Mouse (Mus musculus) liver, embryonic 14.5 days (tissue): ENCODE measurements around the gene Fmnl1. TPM values are rescaled to one million over a fixed set of nuclear protein-coding genes. Genes with fewer than 3 reads are reported as not detected.

Experiments used
- ATAC-seq: fragments of 200-750 bp; cut with Nextera tagmentation; 2 replicates; pipeline ENCODE4 v1.8.0; 2017; ENCODE audit warnings: moderate number of reproducible peaks, mild to moderate bottlenecking, moderate library complexity; ENCODE audit not compliant: insufficient read depth
- DNase-seq, 3 experiments: peaks; one replicate each; pipeline ENCODE4 v3.0.0-alpha.2; 2012 to 2013; ENCODE audit warnings: low read depth in 3 of 3, low spot score in 3 of 3
- H3K27ac ChIP-seq: fragments of 300-500 bp; sonication (generic); 2 replicates; pipeline ENCODE4 v1.5.1; 2014; ENCODE audit warnings: moderate library complexity, mild to moderate bottlenecking, control low read depth, inconsistent platforms
- H3K27me3 ChIP-seq: fragments of 300-500 bp; sonication (generic); 2 replicates; pipeline ENCODE4 v1.6.1; 2014; ENCODE audit warnings: mild to moderate bottlenecking, low read length, moderate library complexity; ENCODE audit not compliant: control insufficient read depth, insufficient read depth
- H3K36me3 ChIP-seq: fragments of 300-500 bp; sonication (generic); replicated peaks from 2 replicates; pipeline ENCODE4 v1.6.1; 2014; ENCODE audit warnings: low read depth; ENCODE audit not compliant: control insufficient read depth, insufficient read depth
- H3K4me1 ChIP-seq, 2 experiments: fragments of 200-500 bp in 1 of 2; fragments of 300-500 bp in 1 of 2; sonication (generic) in 1 of 2; replicated peaks; 2 replicates each; pipeline ENCODE4 v1.6.1; 2012 to 2014; ENCODE audit warnings: antibody characterized with exemption in 1 of 2, inconsistent platforms in 1 of 2, low read length in 1 of 2; ENCODE audit not compliant: control insufficient read depth in 2 of 2, insufficient read depth in 2 of 2
- H3K4me2 ChIP-seq: fragments of 300-500 bp; sonication (generic); 2 replicates; pipeline ENCODE4 v1.6.1; 2014; ENCODE audit warnings: low read depth, mild to moderate bottlenecking, control low read depth, moderate library complexity
- H3K4me3 ChIP-seq, 2 experiments: fragments of 200-500 bp in 1 of 2; fragments of 300-500 bp in 1 of 2; sonication (generic) in 1 of 2; 2 replicates each; pipeline ENCODE4 v1.5.1; 2012 to 2014; ENCODE audit warnings: low read depth in 2 of 2, low read length in 2 of 2, mild to moderate bottlenecking in 2 of 2, control low read depth in 1 of 2, inconsistent platforms in 1 of 2, moderate library complexity in 1 of 2; ENCODE audit not compliant: insufficient read depth in 1 of 2
- H3K9ac ChIP-seq: fragments of 300-500 bp; sonication (generic); replicated peaks from 2 replicates; pipeline ENCODE4 v1.6.1; 2014; ENCODE audit warnings: mild to moderate bottlenecking, control low read depth, moderate library complexity
- H3K9me3 ChIP-seq: fragments of 300-500 bp; sonication (generic); 2 replicates; pipeline ENCODE4 v1.6.1; 2016; ENCODE audit warnings: low read length, mixed read lengths; ENCODE audit not compliant: control insufficient read depth
- CTCF ChIP-seq: IDR thresholded peaks from 2 replicates; pipeline ENCODE4 v1.5.1; 2016; ENCODE audit warnings: antibody characterized with exemption, low read depth, control low read depth
- EP300 ChIP-seq: IDR thresholded peaks from 2 replicates; pipeline ENCODE4 v1.6.1; 2016; ENCODE audit warnings: antibody characterized with exemption, low read depth
- WGBS: fragments of 180-500 bp; shearing (Covaris S2); extraction: QIAGEN DNeasy Blood & Tissue Kit; methylation state at CpG from one replicate; pipeline ENCODE4 v1.1.7; 2014; ENCODE audit not compliant: insufficient replicate concordance; 5-methylcytosine and 5-hydroxymethylcytosine counted together
- polyA plus RNA-seq, 2 experiments: library from polyadenylated mRNA; depleted of rRNA in 1 of 2; stranded (reverse) in 1 of 2; unstranded in 1 of 2; fragments of >200 nt; fragmentation: Nextera tagmentation in 1 of 2; extraction: Ambion mirVana in 1 of 2; gene quantifications; 2 replicates each; pipeline versions ENCODE4 v1.2.1 to v1.2.3; 2012 to 2014

The Fmnl1 gene
- polyA plus RNA-seq, 2 experiments, result 2.3 to 3.5 TPM

DNA sequence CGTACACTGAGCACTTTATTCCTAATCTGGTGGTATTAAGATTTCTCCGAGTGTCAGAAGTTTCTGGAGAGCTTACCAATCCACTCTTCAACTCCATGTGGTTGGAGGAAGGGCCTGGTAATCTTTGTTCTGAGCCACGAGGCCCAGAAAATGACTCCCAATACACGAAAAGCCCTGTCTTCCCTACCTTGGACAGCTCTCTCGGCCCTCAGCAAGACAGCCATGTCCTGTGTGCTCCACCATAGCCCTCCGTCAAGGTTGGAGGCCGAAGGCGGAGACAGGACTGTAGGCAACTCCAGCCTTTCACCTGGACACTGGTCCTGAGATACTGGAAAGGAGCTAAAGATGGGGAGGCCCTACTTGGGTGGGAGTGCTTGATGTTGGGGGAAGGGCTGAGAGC lies 39.4 kb downstream of the Fmnl1 start:
- Histone ChIP-seq H3K9me3 (no peaks in the 10 kb centered on the region), H3K4me2 (no peak overlapping the region), H3K4me1 (peaks cover 3 to 4% of the 10 kb centered on the region in 2 experiments; a peak in 2 of 4 replicates), H3K9ac (no peak overlapping the region), H3K27me3 (no peaks in the 10 kb centered on the region), H3K36me3 (no peaks in the 10 kb centered on the region), H3K4me3 (no peak overlapping the region), H3K27ac (no peak overlapping the region)
- ATAC-seq (no peak), DNase-seq (no peak)
- WGBS, result 52% methylated on average over 8 of the region's 8 CpGs
- TF ChIP-seq EP300, result no peak
- no peak for TF ChIP-seq CTCF

- H3K9ac ChIP-seq, result no peak overlapping the region
- peaks cover 4 to 5% of the 10 kb centered on the region in 2 experiments; a peak in 2 of 4 replicates for H3K4me1 ChIP-seq
- TF ChIP-seq CTCF, result peak; percentile 45
- no peak for TF ChIP-seq EP300
- no peak overlapping the region for H3K4me3 ChIP-seq
- H3K36me3 ChIP-seq, result no peaks in the 10 kb centered on the region
- no peak for ATAC-seq
- H3K27me3 ChIP-seq, result no peaks in the 10 kb centered on the region
- H3K27ac ChIP-seq, result no peak overlapping the region
- DNase-seq, result no peak
- no peak overlapping the region for H3K4me2 ChIP-seq
- no peaks in the 10 kb centered on the region for H3K9me3 ChIP-seq
- WGBS, result 57% methylated on average over 5 of the region's 5 CpGs
Observed at GRCm38 (mm10) chr11:103213712-103214111, 42.8 kb downstream of the Fmnl1 start.

- WGBS, result 26% methylated on average over 1 of the region's 1 CpGs
Observed at GRCm38 (mm10) chr11:103215355-103215754, 44.4 kb downstream of the Fmnl1 start.

GRCm38 (mm10) chr11:103217790-103218516 lies 47.0 kb downstream of the Fmnl1 start, which contains the start of gene Spata32:
Gene Spata32 (minus strand): TSS chr11:103218432.
- ATAC-seq (peak; percentile 76; the same call in 1 of the 2 replicates), DNase-seq (no peak)
- H3K4me1 ChIP-seq, result peaks cover 4 to 5% of the 10 kb centered on the region in 2 experiments; a peak in 2 of 4 replicates
- peak within 1 kb of the TSS; percentile 81 for H3K4me2 ChIP-seq
- H3K9me3 ChIP-seq, result no peaks in the 10 kb centered on the region
- H3K27me3 ChIP-seq, result no peaks in the 10 kb centered on the region
- WGBS, result under 1% methylated on average over 45 of the region's 45 CpGs
- peak within 1 kb of the TSS; percentile 56 to 64 for H3K4me3 ChIP-seq
- H3K9ac ChIP-seq, result peak within 1 kb of the TSS; percentile 43
- no peaks in the 10 kb centered on the region for H3K36me3 ChIP-seq
- TF ChIP-seq EP300 (no peak), CTCF (no peak)
- H3K27ac ChIP-seq, result no peak within 1 kb of the TSS

More at GRCm38 (mm10) chr11:103215355-103215754, 44.4 kb downstream of the Fmnl1 start:
- H3K9me3 ChIP-seq, result no peaks in the 10 kb centered on the region
- H3K36me3 ChIP-seq, result no peaks in the 10 kb centered on the region
- peak; percentile 59 for ATAC-seq
- H3K27me3 ChIP-seq, result no peaks in the 10 kb centered on the region
- no peak overlapping the region for H3K27ac ChIP-seq
- peak; percentile 51; the same call in 1 of the 2 replicates for TF ChIP-seq EP300
- TF ChIP-seq CTCF, result no peak
- no peak overlapping the region for H3K9ac ChIP-seq
- DNase-seq, result peak; percentile 19 to 30 (median 27)
- peaks cover 4 to 5% of the 10 kb centered on the region in 2 experiments; a peak in 2 of 4 replicates for H3K4me1 ChIP-seq
- no peak overlapping the region for H3K4me3 ChIP-seq
- H3K4me2 ChIP-seq, result no peak overlapping the region

DNA sequence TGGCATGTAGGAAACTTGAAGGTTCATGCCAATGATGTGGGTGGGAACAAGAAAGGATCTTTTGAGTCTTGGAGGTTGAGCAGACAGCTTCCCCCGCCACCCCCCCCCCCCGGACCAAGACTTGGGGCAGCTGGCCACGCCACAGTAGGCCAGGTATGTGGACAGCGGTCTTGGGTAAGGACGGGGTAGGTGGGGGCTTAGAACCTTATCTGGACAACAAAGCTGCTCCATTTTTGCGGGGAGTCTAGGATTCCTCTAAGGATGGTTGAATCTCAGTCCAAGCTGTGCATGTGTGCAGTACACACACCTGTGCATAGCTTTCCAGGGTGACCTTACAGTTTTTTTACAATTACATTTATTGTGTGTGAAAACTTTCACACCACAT lies 47.6 kb downstream of the Fmnl1 start:
- TF ChIP-seq CTCF (no peak), EP300 (no peak)
- 23% methylated on average over 6 of the region's 6 CpGs for WGBS

More for the DNA sequence above, 47.6 kb downstream of the Fmnl1 start:
- peaks cover 4 to 5% of the 10 kb centered on the region in 2 experiments; a peak in 2 of 4 replicates for H3K4me1 ChIP-seq
- H3K27ac ChIP-seq, result no peak overlapping the region
- DNase-seq (no peak), ATAC-seq (no peak)
- peak overlapping the region; percentile 56 to 64 for H3K4me3 ChIP-seq
- H3K36me3 ChIP-seq, result no peaks in the 10 kb centered on the region
- peak overlapping the region; percentile 81 for H3K4me2 ChIP-seq
- H3K9ac ChIP-seq, result peak overlapping the region; percentile 43
- no peaks in the 10 kb centered on the region for H3K27me3 ChIP-seq
- H3K9me3 ChIP-seq, result no peaks in the 10 kb centered on the region
